8 mouse cellular contexts compared by ENCODE assay signal in genomic region chr13:114831367-114831833, GRCm38 (mm10). TPM values are rescaled to one million over a fixed set of nuclear protein-coding genes. Genes with fewer than 3 reads are reported as not detected.
A peak's percentile ranks its signal among the peaks of the same experiment; 100 is the strongest.
DNase-seq lines count a peak whose midpoint lies in the region; ATAC-seq lines count a peak whose summit lies in the region.

No protein-coding gene starts in this region.

- no peaks in the 10 kb centered on the region for H3K9me3 ChIP-seq in hindbrain, embryonic 14.5 days (ENCODE audit: control insufficient read depth, low read length)

- DNase-seq in gastrocnemius, adult 18-20 months (ENCODE audit: low spot score) = peak; percentile 28
- DNase-seq in gastrocnemius, postnatal 14 days = no peak
- DNase-seq in 3T3-L1 (ENCODE audit: low read depth, low spot score) = peak; percentile 66
- peak; percentile 57 for DNase-seq in T-cell, adult 2 months (ENCODE audit: low spot score)
- DNase-seq in hindbrain, embryonic 14.5 days (ENCODE audit: low spot score) = peak; percentile 77
- DNase-seq in right cerebral cortex, postnatal 25 days = no peak
- DNase-seq in layer of hippocampus, adult 18-20 months (ENCODE audit: low spot score in 2 of 2) = no peak

- H3K27ac ChIP-seq in hindbrain, embryonic 14.5 days = no peak overlapping the region

- WGBS in hindbrain, embryonic 14.5 days = 82% methylated on average over 4 of the region's 4 CpGs

- H3K27me3 ChIP-seq in hindbrain, embryonic 14.5 days (ENCODE audit: control insufficient read depth, insufficient read depth, low read length) = no peaks in the 10 kb centered on the region

- no peaks in the 10 kb centered on the region for H3K4me1 ChIP-seq in hindbrain, embryonic 14.5 days (replicated peaks; ENCODE audit: control insufficient read depth, insufficient read depth, low read length)

- peaks cover 45% of the 10 kb centered on the region for H3K36me3 ChIP-seq in hindbrain, embryonic 14.5 days (replicated peaks; ENCODE audit: control insufficient read depth, insufficient read depth)

- H3K9ac ChIP-seq in hindbrain, embryonic 14.5 days = no peak overlapping the region

- intact Hi-C loops in gastrocnemius, postnatal 14 days (cut with DNase I; ENCODE audit: low total_unique reads) = loop anchor here (5.0 kb wide), 1 partner anchor 131 kb away; no protein-coding TSS in a partner anchor

- no peak overlapping the region for H3K4me2 ChIP-seq in hindbrain, embryonic 14.5 days (replicated peaks)

- no peak overlapping the region for H3K4me3 ChIP-seq in hindbrain, embryonic 14.5 days (replicated peaks; ENCODE audit: low read length)

- ATAC-seq in hindbrain, embryonic 14.5 days (ENCODE audit: low FRiP score) = peak; percentile 28; the same call in 1 of the 2 replicates
- peak; percentile 81 for ATAC-seq in megakaryocyte-erythroid progenitor cell, adult 5-6 weeks (replicated peaks; ENCODE audit: low FRiP score, low TSS enrichment, poor library complexity, severe bottlenecking)

RNA-seq across cellular contexts. Expression of gene Mocs2, which starts 13.4 kb away (rescaled TPM):
- total RNA-seq in gastrocnemius, adult 18-20 months (2021) = 10 to 100 TPM; 40.3 to 49.3 TPM
- total RNA-seq in gastrocnemius, postnatal 14 days (2021) = 10 to 100 TPM; 42.9 to 45.2 TPM
- 127 and 135 TPM in 2 replicates for polyA plus RNA-seq in hindbrain, embryonic 14.5 days (2014; fragmentation: Nextera tagmentation; extraction: Ambion mirVana)
- 29.6 and 32.4 TPM in 2 replicates for total RNA-seq in megakaryocyte-erythroid progenitor cell, adult 5-6 weeks (2014; fragmentation: Nextera tagmentation)
- 40.1 and 42.4 TPM in 2 replicates for total RNA-seq in megakaryocyte-erythroid progenitor cell, adult 5-6 weeks (2017)
- 10 to 100 TPM; 78.6 to 82.5 TPM for total RNA-seq in layer of hippocampus, adult 18-20 months (2021)

Comparison
In these comparisons a context has a peak if more than half of its experiments do, and no peak if none do; other contexts are left out.
1. DNase-seq: peak in gastrocnemius, adult 18-20 months (single experiment), 3T3-L1 (single experiment), T-cell, adult 2 months (single experiment) and hindbrain, embryonic 14.5 days (single experiment); none in gastrocnemius, postnatal 14 days (single experiment), right cerebral cortex, postnatal 25 days (single experiment) and layer of hippocampus, adult 18-20 months (0 of 2).